In genomic region chr1:82832495-82833021, GRCm38 (mm10) we compare ENCODE assay signal across 9 mouse cellular contexts. TPM values are rescaled to one million over a fixed set of nuclear protein-coding genes. Genes with fewer than 3 reads are reported as not detected.
A peak's percentile ranks its signal among the peaks of the same experiment; 100 is the strongest.
DNase-seq lines count a peak whose midpoint lies in the region; ATAC-seq and TF ChIP-seq lines count a peak whose summit lies in the region.
"Had no signal": no experiment of that assay in that cellular context is flagged by ENCODE, and none has a peak within 500 bp of the region (broad histone marks: within the 10 kb centered on the region; RNA-seq: fewer than 3 reads in every experiment).

No protein-coding gene starts in this region.

- H3K36me3 ChIP-seq in heart, embryonic 13.5 days = no peaks in the 10 kb centered on the region
- no peaks in the 10 kb centered on the region for H3K36me3 ChIP-seq in CH12.LX (replicated peaks in 1 of 2; ENCODE audit: control insufficient read depth in 1 of 2, insufficient read depth in 1 of 2, low read length in 1 of 2)
- no peaks in the 10 kb centered on the region for H3K36me3 ChIP-seq in intestine, postnatal 0 days (ENCODE audit: control insufficient read depth, insufficient read depth)

- no peak; the same call in none of the 2 replicates for TF ChIP-seq RAD21 in CH12.LX (IDR thresholded peaks at IDR 0.05; ENCODE audit: low read depth, low read length)

- H3K9me3 ChIP-seq in heart, embryonic 13.5 days = no peaks in the 10 kb centered on the region
- H3K9me3 ChIP-seq in CH12.LX (replicated peaks; ENCODE audit: low read length) = peaks cover 6% of the 10 kb centered on the region
- H3K9me3 ChIP-seq in intestine, postnatal 0 days (ENCODE audit: control insufficient read depth) = no peaks in the 10 kb centered on the region

- no peaks in the 10 kb centered on the region for H3K79me2 ChIP-seq in CH12.LX (replicated peaks; ENCODE audit: control insufficient read depth, extremely low read depth, insufficient read depth, poor library complexity, severe bottlenecking)

- no peaks in the 10 kb centered on the region for H3K27me3 ChIP-seq in heart, embryonic 13.5 days (replicated peaks)
- no peaks in the 10 kb centered on the region for H3K27me3 ChIP-seq in CH12.LX (replicated peaks)
- no peaks in the 10 kb centered on the region for H3K27me3 ChIP-seq in intestine, postnatal 0 days (replicated peaks; ENCODE audit: control insufficient read depth, insufficient read depth, low read length)

- ATAC-seq in heart, embryonic 13.5 days (ENCODE audit: extremely low read depth, insufficient number of reproducible peaks, low FRiP score, low TSS enrichment) = no peak
- ATAC-seq in intestine, postnatal 0 days = no peak

- peak; percentile 46; the same call in 1 of the 2 replicates for TF ChIP-seq POLR2A in CH12.LX (IDR thresholded peaks at IDR 0.05; ENCODE audit: low read depth, low read length)

- in situ Hi-C loops in CH12.LX (cut with MboI; ENCODE audit: low pct_ligation_motif_present, low pct_unique_long_range_greater_than_20kb, low sequenced_read_pairs) = no loop called here

- H3K4me3 ChIP-seq in heart, embryonic 13.5 days = no peak overlapping the region
- peak overlapping the region in 1 of 3 experiments; percentile 7 for H3K4me3 ChIP-seq in CH12.LX (replicated peaks in 1 of 3; ENCODE audit: low read depth in 2 of 3, low read length in 2 of 3, poor library complexity in 1 of 3)
- H3K4me3 ChIP-seq in intestine, postnatal 0 days (ENCODE audit: low read depth, low read length) = no peak overlapping the region

- no peak overlapping the region for H3K4me2 ChIP-seq in heart, embryonic 13.5 days
- H3K4me2 ChIP-seq in CH12.LX (ENCODE audit: insufficient read depth, low read depth, poor library complexity, severe bottlenecking) = peak overlapping the region; percentile 72
- H3K4me2 ChIP-seq in intestine, postnatal 0 days (replicated peaks; ENCODE audit: low read depth) = no peak overlapping the region

- TF ChIP-seq EP300 in CH12.LX (IDR thresholded peaks at IDR 0.05; ENCODE audit: low read length) = peak; percentile 95

- dilution Hi-C loops in CH12.LX (cut with MboI; ENCODE audit: extremely low pct_ligation_motif_present, extremely low pct_unique_long_range_greater_than_20kb, low sequenced_read_pairs) = no loop called here

- no peak for TF ChIP-seq CTCF in CH12.LX (conservative IDR thresholded peaks at IDR 0.05 in 1 of 2, IDR thresholded peaks at IDR 0.05 in 1 of 2; ENCODE audit: low read depth in 2 of 2, low read length in 2 of 2)
- no peak for TF ChIP-seq CTCF in intestine, postnatal 0 days (IDR thresholded peaks at IDR 0.05; ENCODE audit: low read depth)

- 0 out of 2 replicates have a peak overlapping the region, but pooled peaks have one; percentile 24 for H3K9ac ChIP-seq in heart, embryonic 13.5 days
- H3K9ac ChIP-seq in CH12.LX (ENCODE audit: insufficient read depth, low read depth) = peak overlapping the region; percentile 53
- no peak overlapping the region for H3K9ac ChIP-seq in intestine, postnatal 0 days (ENCODE audit: low read depth, low read length)

- H3K4me1 ChIP-seq in heart, embryonic 13.5 days = peaks cover 46% of the 10 kb centered on the region
- H3K4me1 ChIP-seq in CH12.LX (ENCODE audit: control insufficient read depth in 1 of 2, insufficient read depth in 2 of 2) = peaks cover 24 to 73% of the 10 kb centered on the region in 2 experiments
- H3K4me1 ChIP-seq in intestine, postnatal 0 days (replicated peaks; ENCODE audit: control insufficient read depth, insufficient read depth, low read length) = no peaks in the 10 kb centered on the region; the same call in 1 of the 2 replicates

- DNase-seq in heart, adult 9 months (ENCODE audit: low spot score in 2 of 2) = no peak
- DNase-seq in CH12.LX (ENCODE audit: extremely low read depth) = peak; percentile 89
- DNase-seq in spleen, postnatal 36 days (ENCODE audit: low spot score in 2 of 2) = peak; percentile 56 to 61
- no peak for DNase-seq in neural tube, embryonic 10.5 days (ENCODE audit: extremely low spot score, low spot score)
- DNase-seq in adrenal gland, postnatal 25 days = no peak
- DNase-seq in left cerebral cortex, adult 8-10 months (ENCODE audit: low spot score in 2 of 2) = no peak
- DNase-seq: cerebellum, postnatal 25 days had no signal

- WGBS in heart, embryonic 13.5 days = 80% methylated on average over 11 of the region's 11 CpGs
- WGBS in intestine, postnatal 0 days = 71% methylated on average over 11 of the region's 11 CpGs

- peak overlapping the region; percentile 87 for H3K27ac ChIP-seq in heart, embryonic 13.5 days (replicated peaks)
- H3K27ac ChIP-seq in CH12.LX (ENCODE audit: insufficient read depth, low read depth) = peak overlapping the region; percentile 98
- H3K27ac ChIP-seq in intestine, postnatal 0 days (ENCODE audit: low read depth, low read length) = peak overlapping the region; percentile 95

TF ChIP-seq in CH12.LX, 34 proteins besides CTCF, POLR2A, EP300 and RAD21:
- TF ChIP-seq BHLHE40 (IDR thresholded peaks at IDR 0.05; ENCODE audit: low read depth, low read length) = peak; percentile 95
- TF ChIP-seq E2F4 (IDR thresholded peaks at IDR 0.05; ENCODE audit: insufficient replicate concordance, low read depth, low read length) = no peak
- peak; percentile 81 for TF ChIP-seq CHD2 (IDR thresholded peaks at IDR 0.05; ENCODE audit: low read length)
- TF ChIP-seq RCOR1 (conservative IDR thresholded peaks at IDR 0.05; ENCODE audit: low read depth, low read length) = peak; percentile 87
- no peak; the same call in 1 of the 2 replicates for TF ChIP-seq USF2 (conservative IDR thresholded peaks at IDR 0.05; ENCODE audit: low read depth, low read length)
- TF ChIP-seq KAT2A (IDR thresholded peaks at IDR 0.05; ENCODE audit: insufficient replicate concordance, low read length) = 0 out of 2 replicates have a peak, but pooled peaks have one; percentile 55
- TF ChIP-seq TBP (conservative IDR thresholded peaks at IDR 0.05; ENCODE audit: low read depth, low read length) = peak; percentile 67
- peak; percentile 91 for TF ChIP-seq SIN3A (IDR thresholded peaks at IDR 0.05; ENCODE audit: low read length)
- TF ChIP-seq MAZ (IDR thresholded peaks at IDR 0.05; ENCODE audit: low read depth, low read length) = peak; percentile 89
- no peak; the same call in none of the 2 replicates for TF ChIP-seq USF1 (IDR thresholded peaks at IDR 0.05; ENCODE audit: low read depth, low read length)
- peak; percentile 92 for TF ChIP-seq JUND (conservative IDR thresholded peaks at IDR 0.05; ENCODE audit: low read depth, low read length)
- peak; percentile 35; the same call in 1 of the 2 replicates for TF ChIP-seq ZKSCAN1 (IDR thresholded peaks at IDR 0.05; ENCODE audit: borderline replicate concordance, low read depth, low read length)
- TF ChIP-seq MEF2A (IDR thresholded peaks at IDR 0.05; ENCODE audit: borderline replicate concordance, low read depth, low read length) = peak; percentile 91
- TF ChIP-seq CHD1 (IDR thresholded peaks at IDR 0.05; ENCODE audit: low read depth, low read length) = no peak
- TF ChIP-seq HCFC1 (IDR thresholded peaks at IDR 0.05; ENCODE audit: low read depth, low read length) = peak; percentile 64
- TF ChIP-seq TCF12 (IDR thresholded peaks at IDR 0.05; ENCODE audit: low read depth, low read length) = peak; percentile 81
- peak; percentile 89 for TF ChIP-seq ELF1 (IDR thresholded peaks at IDR 0.05; ENCODE audit: low read depth, low read length)
- no peak for TF ChIP-seq GABPA (IDR thresholded peaks at IDR 0.05; ENCODE audit: insufficient replicate concordance, low read depth, low read length)
- TF ChIP-seq PAX5 (IDR thresholded peaks at IDR 0.05; ENCODE audit: low read length) = no peak
- no peak for TF ChIP-seq NRF1 (IDR thresholded peaks at IDR 0.05; ENCODE audit: low read depth, low read length)
- TF ChIP-seq MAFK (IDR thresholded peaks at IDR 0.05; ENCODE audit: insufficient replicate concordance, low read length) = peak; percentile 74
- peak; percentile 23; the same call in 1 of the 2 replicates for TF ChIP-seq ZMIZ1 (IDR thresholded peaks at IDR 0.05; ENCODE audit: low read depth, low read length)
- peak; percentile 95 for TF ChIP-seq MYC (IDR thresholded peaks at IDR 0.05; ENCODE audit: low read depth, low read length)
- peak; percentile 96 for TF ChIP-seq IRF4 (IDR thresholded peaks at IDR 0.05; ENCODE audit: low read depth, low read length)
- peak; percentile 99 for TF ChIP-seq ZNF384 (IDR thresholded peaks at IDR 0.05; ENCODE audit: low read depth, low read length)
- peak; percentile 17 for TF ChIP-seq SMC3 (IDR thresholded peaks at IDR 0.05; ENCODE audit: low read depth, low read length)
- peak; percentile 98 for TF ChIP-seq ETS1 (conservative IDR thresholded peaks at IDR 0.05; ENCODE audit: low read depth, low read length)
- TF ChIP-seq POLR2AphosphoS2 (IDR thresholded peaks at IDR 0.05; ENCODE audit: low read depth, low read length) = no peak
- TF ChIP-seq UBTF (IDR thresholded peaks at IDR 0.05; ENCODE audit: low read depth, low read length) = no peak
- TF ChIP-seq JUN (IDR thresholded peaks at IDR 0.05; ENCODE audit: insufficient read depth, low read depth, low read length) = peak; percentile 92
- no peak for TF ChIP-seq ZC3H11A (IDR thresholded peaks at IDR 0.05; ENCODE audit: low read depth, low read length)
- TF ChIP-seq MXI1 (IDR thresholded peaks at IDR 0.05; ENCODE audit: low read depth, low read length) = peak; percentile 95
- peak; percentile 92 for TF ChIP-seq MAX (IDR thresholded peaks at IDR 0.05; ENCODE audit: low read length)
- TF ChIP-seq NELFE (IDR thresholded peaks at IDR 0.05; ENCODE audit: low read depth, low read length) = peak; percentile 53

RNA-seq across cellular contexts. Expression of gene Agfg1, which starts 6.7 kb away (rescaled TPM):
- polyA plus RNA-seq in heart, embryonic 13.5 days (2015; fragmentation: Nextera tagmentation; extraction: Ambion mirVana) = 29.0 and 29.3 TPM in 2 replicates
- total RNA-seq in CH12.LX (2012; rRNA removed) (59.0 and 66.9 TPM in 2 replicates), CH12.LX (2014; rRNA removed) (124 and 127 TPM in 2 replicates)
- polyA plus RNA-seq in CH12.LX (2012; ENCODE audit: insufficient read length, low read depth) = 94.0 and 106 TPM in 2 replicates
- polyA plus RNA-seq in intestine, postnatal 0 days (2015; fragmentation: Nextera tagmentation; extraction: Ambion mirVana) = 35.8 and 36.7 TPM in 2 replicates
- total RNA-seq in adrenal gland, postnatal 25 days (2021) = 56.4 and 58.6 TPM in 2 replicates
- 10 to 100 TPM; 59.0 to 69.1 (median 62.1) TPM for total RNA-seq in left cerebral cortex, adult 8-10 months (2022)

Comparison
In these comparisons a context has a peak if more than half of its experiments do, and no peak if none do; other contexts are left out.
1. DNase-seq: peak in CH12.LX (single experiment) and spleen, postnatal 36 days (2 of 2); none in heart, adult 9 months (0 of 2), neural tube, embryonic 10.5 days (single experiment), adrenal gland, postnatal 25 days (single experiment) and left cerebral cortex, adult 8-10 months (0 of 2).
2. Peak in every context shown above with its lines, with median percentiles within 50 percentile points of each other: H3K27ac ChIP-seq.